Mouse (Mus musculus): ENCODE measurements around the gene Mdk. TPM values are rescaled to one million over a fixed set of nuclear protein-coding genes. Genes with fewer than 3 reads are reported as not detected.

Mdk gene
- polyA plus RNA-seq, 1 experiment, result 3.1 TPM

GRCm38 (mm10) chr2:91964610-91965204 is 32.6 kb upstream of the Mdk start:
- peaks cover 1% of the 10 kb centered on the region for H3K36me3 ChIP-seq (ENCODE audit: control insufficient read depth, insufficient read depth, low read length)
- H3K4me3 ChIP-seq (ENCODE audit: extremely low read depth, insufficient read depth, insufficient read length), result peak overlapping the region; percentile 59
- H3K4me1 ChIP-seq (ENCODE audit: control insufficient read depth, insufficient read depth, insufficient read length), result peaks cover 26% of the 10 kb centered on the region
- TF ChIP-seq CTCF (IDR thresholded peaks at IDR 0.05; ENCODE audit: extremely low read depth, insufficient read depth, insufficient read length, insufficient replicate concordance) (no peak), POLR2A (IDR thresholded peaks at IDR 0.05; ENCODE audit: low read depth, low read length) (no peak)
- no peaks in the 10 kb centered on the region for H3K27me3 ChIP-seq (ENCODE audit: control insufficient read depth, insufficient read depth, low read length)
- WGBS, result 9% methylated on average over 3 of the region's 3 CpGs
- peak overlapping the region; percentile 75 for H3K27ac ChIP-seq (ENCODE audit: insufficient read depth, low read length)
- no peak for DNase-seq (ENCODE audit: low read depth in 1 of 2, low spot score in 2 of 2)

DNA sequence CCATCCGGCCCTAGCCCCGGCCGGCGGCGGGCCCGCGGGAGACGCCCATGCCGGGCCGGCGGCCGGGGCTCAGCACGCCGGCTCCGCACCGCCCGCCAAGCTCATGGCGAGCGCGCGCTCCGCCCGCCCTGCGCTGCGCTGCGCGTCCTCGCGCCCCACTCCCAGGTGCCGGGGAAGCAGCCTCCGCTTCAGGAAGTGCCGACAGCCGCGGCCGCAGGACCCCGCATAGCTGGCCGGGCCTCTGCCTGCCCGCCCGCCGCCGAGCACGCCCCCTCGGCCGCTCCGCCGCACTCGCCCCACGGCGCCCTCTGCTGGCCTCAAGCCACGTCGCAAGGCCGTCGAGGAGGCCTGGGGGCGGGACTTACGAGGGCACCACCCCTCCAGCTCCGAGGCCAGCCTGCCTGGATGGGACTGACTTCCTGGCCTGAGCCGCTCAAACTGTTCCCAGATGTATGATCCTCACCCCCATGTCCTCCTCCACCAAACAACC is 31.4 kb upstream of the Mdk start:
- peaks cover 38% of the 10 kb centered on the region for H3K4me1 ChIP-seq (ENCODE audit: control insufficient read depth, insufficient read depth, insufficient read length)
- peaks cover 1% of the 10 kb centered on the region for H3K36me3 ChIP-seq (ENCODE audit: control insufficient read depth, insufficient read depth, low read length)
- peak overlapping the region; percentile 95 for H3K27ac ChIP-seq (ENCODE audit: insufficient read depth, low read length)
- TF ChIP-seq POLR2A (IDR thresholded peaks at IDR 0.05; ENCODE audit: low read depth, low read length) (peak; percentile 53), CTCF (IDR thresholded peaks at IDR 0.05; ENCODE audit: extremely low read depth, insufficient read depth, insufficient read length, insufficient replicate concordance) (peak; percentile 93)
- H3K4me3 ChIP-seq (ENCODE audit: extremely low read depth, insufficient read depth, insufficient read length), result peak overlapping the region; percentile 83
- no peaks in the 10 kb centered on the region for H3K27me3 ChIP-seq (ENCODE audit: control insufficient read depth, insufficient read depth, low read length)
- DNase-seq (ENCODE audit: low read depth in 1 of 2, low spot score in 2 of 2), result peak; percentile 81 to 93
- under 1% methylated on average over 57 of the region's 57 CpGs for WGBS

GRCm38 (mm10) chr2:91962864-91963401 is 30.8 kb upstream of the Mdk start:
- Histone ChIP-seq H3K36me3 (ENCODE audit: control insufficient read depth, insufficient read depth, low read length) (peaks cover 1% of the 10 kb centered on the region), H3K4me1 (ENCODE audit: control insufficient read depth, insufficient read depth, insufficient read length) (peaks cover 40% of the 10 kb centered on the region), H3K4me3 (ENCODE audit: extremely low read depth, insufficient read depth, insufficient read length) (peak overlapping the region; percentile 83), H3K27ac (ENCODE audit: insufficient read depth, low read length) (peak overlapping the region; percentile 95), H3K27me3 (ENCODE audit: control insufficient read depth, insufficient read depth, low read length) (no peaks in the 10 kb centered on the region)
- peak in 1 of 2 experiments; percentile 37 for DNase-seq (ENCODE audit: low read depth in 1 of 2, low spot score in 2 of 2)
- TF ChIP-seq CTCF (IDR thresholded peaks at IDR 0.05; ENCODE audit: extremely low read depth, insufficient read depth, insufficient read length, insufficient replicate concordance) (no peak), POLR2A (IDR thresholded peaks at IDR 0.05; ENCODE audit: low read depth, low read length) (no peak)
- WGBS, result under 1% methylated on average over 39 of the region's 39 CpGs

DNA sequence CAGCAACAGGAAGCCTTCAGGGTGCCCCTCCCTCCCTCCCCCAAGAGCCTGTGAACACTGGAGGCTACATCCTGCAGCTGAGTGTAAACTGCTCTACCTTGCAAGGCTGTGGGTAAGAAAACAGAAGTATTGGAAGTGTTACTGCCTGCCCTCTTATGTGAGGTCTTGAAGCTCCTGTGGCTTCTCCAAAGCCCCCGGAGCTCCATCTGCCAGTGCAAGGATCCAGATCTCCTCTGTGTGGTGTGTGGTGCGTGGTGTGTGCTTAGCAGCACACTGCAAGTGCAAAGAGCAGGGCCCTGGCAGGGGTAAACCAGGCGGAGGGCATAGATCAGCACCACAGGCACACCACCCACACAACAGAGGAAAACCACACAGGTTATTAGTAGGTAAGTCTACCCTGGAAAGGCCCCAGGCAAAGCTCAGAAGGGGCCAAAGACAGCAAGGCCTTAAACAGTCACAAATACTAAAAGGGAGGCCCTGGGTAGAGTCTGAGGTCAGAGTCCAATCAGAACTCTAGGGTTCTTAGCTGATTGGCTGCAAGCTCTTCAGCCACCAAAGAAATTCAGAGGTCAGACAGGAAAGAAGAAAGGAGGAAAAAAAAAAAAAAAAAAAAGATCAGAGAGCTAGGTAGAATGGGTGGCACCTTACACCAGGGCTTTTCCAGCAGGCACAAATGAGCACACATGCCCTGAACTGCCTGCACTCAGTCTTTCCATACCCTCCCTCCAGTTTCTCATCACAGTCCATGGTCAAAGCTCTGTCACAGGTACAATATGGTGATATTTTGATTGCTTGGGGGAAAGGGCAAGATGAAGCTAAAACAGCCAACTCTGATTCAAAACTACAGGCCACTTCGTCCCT is 30.0 kb upstream of the Mdk start:
- Histone ChIP-seq H3K4me1 (ENCODE audit: control insufficient read depth, insufficient read depth, insufficient read length) (peaks cover 47% of the 10 kb centered on the region), H3K36me3 (ENCODE audit: control insufficient read depth, insufficient read depth, low read length) (peaks cover 1% of the 10 kb centered on the region), H3K27ac (ENCODE audit: insufficient read depth, low read length) (peak overlapping the region; percentile 95), H3K27me3 (ENCODE audit: control insufficient read depth, insufficient read depth, low read length) (no peaks in the 10 kb centered on the region), H3K4me3 (ENCODE audit: extremely low read depth, insufficient read depth, insufficient read length) (peak overlapping the region; percentile 83)
- WGBS, result 14% methylated on average over 4 of the region's 4 CpGs
- no peak; the same call in 1 of the 2 replicates for TF ChIP-seq POLR2A (IDR thresholded peaks at IDR 0.05; ENCODE audit: low read depth, low read length)
- TF ChIP-seq CTCF (IDR thresholded peaks at IDR 0.05; ENCODE audit: extremely low read depth, insufficient read depth, insufficient read length, insufficient replicate concordance), result no peak
- no peak for DNase-seq (ENCODE audit: low read depth in 1 of 2, low spot score in 2 of 2)

DNA sequence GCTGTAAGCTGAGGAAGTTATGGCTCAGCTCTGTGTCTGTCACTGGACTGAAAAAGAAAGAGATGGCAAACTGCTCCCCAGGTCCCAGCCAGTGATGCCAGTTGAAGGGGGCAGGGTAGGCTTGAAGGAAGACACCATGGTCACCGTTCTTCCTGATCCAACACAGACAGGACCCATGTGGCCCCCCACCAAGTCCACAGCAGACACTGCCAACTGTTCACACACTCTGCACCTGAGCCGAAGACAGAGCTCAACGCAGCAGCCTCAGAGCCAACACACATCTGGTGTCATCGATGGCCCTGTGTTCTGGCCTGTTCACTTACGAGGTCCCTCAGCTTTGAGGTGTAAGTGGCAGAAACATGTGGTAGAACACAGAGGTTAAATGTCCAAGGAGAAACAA is 28.4 kb upstream of the Mdk start:
- H3K36me3 ChIP-seq (ENCODE audit: control insufficient read depth, insufficient read depth, low read length), result peaks cover 1% of the 10 kb centered on the region
- no peak for DNase-seq (ENCODE audit: low read depth in 1 of 2, low spot score in 2 of 2)
- whole genome bisulfite sequencing, result 81% methylated on average over 5 of the region's 5 CpGs
- peak overlapping the region; percentile 58 for H3K27ac ChIP-seq (ENCODE audit: insufficient read depth, low read length)
- no peak overlapping the region for H3K4me3 ChIP-seq (ENCODE audit: extremely low read depth, insufficient read depth, insufficient read length)
- TF ChIP-seq CTCF (IDR thresholded peaks at IDR 0.05; ENCODE audit: extremely low read depth, insufficient read depth, insufficient read length, insufficient replicate concordance) (no peak), POLR2A (IDR thresholded peaks at IDR 0.05; ENCODE audit: low read depth, low read length) (no peak)
- H3K4me1 ChIP-seq (ENCODE audit: control insufficient read depth, insufficient read depth, insufficient read length), result peaks cover 51% of the 10 kb centered on the region
- no peaks in the 10 kb centered on the region for H3K27me3 ChIP-seq (ENCODE audit: control insufficient read depth, insufficient read depth, low read length)

DNA sequence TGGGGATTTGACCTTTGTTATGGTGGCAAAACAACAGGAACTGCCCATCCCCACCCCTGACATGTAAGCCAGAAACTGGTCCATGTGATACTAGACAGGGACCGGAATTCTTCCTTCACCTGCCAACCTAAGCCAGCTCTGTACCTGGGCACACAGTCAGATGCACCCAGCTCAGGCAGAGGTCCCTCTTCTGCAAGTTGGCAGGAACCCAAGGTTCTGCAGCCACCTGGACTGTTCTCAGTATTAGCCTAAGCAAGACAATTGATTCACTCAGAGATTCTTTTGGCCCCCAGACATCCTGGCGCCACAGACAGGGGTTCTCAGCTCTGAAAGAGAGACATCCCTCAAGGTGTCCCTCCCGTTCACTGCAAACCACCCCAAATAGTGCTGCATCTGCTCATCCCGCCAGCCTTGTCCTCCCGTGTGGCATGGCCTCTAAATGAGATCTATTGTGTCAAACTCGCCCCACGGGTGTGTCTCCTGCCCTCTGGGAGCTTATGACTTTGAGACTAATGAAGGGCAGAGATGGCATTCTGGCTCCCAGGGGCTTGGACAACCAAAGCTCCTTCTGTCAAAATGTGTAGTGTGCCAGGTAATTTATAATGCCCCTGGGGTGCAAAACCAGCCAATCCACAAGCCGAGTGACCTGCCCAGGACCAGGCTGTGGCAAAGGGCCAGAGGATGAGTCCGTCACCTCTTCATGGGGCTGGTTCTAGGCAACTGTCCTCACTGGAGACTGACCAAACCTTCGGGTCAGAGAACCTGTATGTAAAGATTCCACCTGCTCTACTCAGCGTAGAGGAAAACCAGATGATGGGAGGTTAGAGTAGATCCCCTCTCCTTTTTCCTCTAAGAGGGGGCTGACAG is 27.7 kb upstream of the Mdk start:
- peaks cover 1% of the 10 kb centered on the region for H3K36me3 ChIP-seq (ENCODE audit: control insufficient read depth, insufficient read depth, low read length)
- H3K27ac ChIP-seq (ENCODE audit: insufficient read depth, low read length), result peak overlapping the region; percentile 58; the same call in 1 of the 2 replicates
- no peak overlapping the region for H3K4me3 ChIP-seq (ENCODE audit: extremely low read depth, insufficient read depth, insufficient read length)
- TF ChIP-seq CTCF (IDR thresholded peaks at IDR 0.05; ENCODE audit: extremely low read depth, insufficient read depth, insufficient read length, insufficient replicate concordance) (no peak), POLR2A (IDR thresholded peaks at IDR 0.05; ENCODE audit: low read depth, low read length) (no peak)
- H3K4me1 ChIP-seq (ENCODE audit: control insufficient read depth, insufficient read depth, insufficient read length), result peaks cover 52% of the 10 kb centered on the region
- no peak for DNase-seq (ENCODE audit: low read depth in 1 of 2, low spot score in 2 of 2)
- H3K27me3 ChIP-seq (ENCODE audit: control insufficient read depth, insufficient read depth, low read length), result no peaks in the 10 kb centered on the region
- 73% methylated on average over 11 of the region's 11 CpGs for WGBS
